Mouse (Mus musculus) liver, adult 2 months (tissue): ENCODE measurements around the gene Spin1. TPM values are rescaled to one million over a fixed set of nuclear protein-coding genes. Genes with fewer than 3 reads are reported as not detected.

Experiments used
- DNase-seq: peaks from one replicate; pipeline ENCODE4 v3.0.0-alpha.2; 2011; ENCODE audit warnings: low read depth, low spot score; ENCODE audit errors: extremely low read depth
- H3K27ac ChIP-seq: fragments of 200-500 bp; replicated peaks from 2 replicates; pipeline ENCODE4 v1.5.1; 2012; ENCODE audit warnings: low read depth, mild to moderate bottlenecking, control low read depth, inconsistent platforms, low read length; ENCODE audit not compliant: insufficient read depth
- H3K27me3 ChIP-seq: fragments of 200-500 bp; 2 replicates; pipeline ENCODE4 v1.6.1; 2012; ENCODE audit warnings: mild to moderate bottlenecking, moderate library complexity, low read length, inconsistent platforms; ENCODE audit not compliant: control insufficient read depth, insufficient read depth
- H3K36me3 ChIP-seq: fragments of 200-500 bp; 2 replicates; pipeline ENCODE4 v1.6.1; 2012; ENCODE audit warnings: low read length, inconsistent platforms; ENCODE audit not compliant: control insufficient read depth, insufficient read depth
- H3K4me1 ChIP-seq: fragments of 200-500 bp; 2 replicates; pipeline ENCODE4 v1.6.1; 2011; ENCODE audit warnings: low read length; ENCODE audit not compliant: control insufficient read depth, insufficient read depth
- H3K4me3 ChIP-seq: fragments of 200-500 bp; 2 replicates; pipeline ENCODE4 v1.5.1; 2011; ENCODE audit warnings: low read depth, mild to moderate bottlenecking, control low read depth, low read length, moderate library complexity; ENCODE audit not compliant: insufficient read depth
- H3K79me2 ChIP-seq: fragments of 200-500 bp; 2 replicates; pipeline ENCODE4 v1.6.1; 2012; ENCODE audit warnings: inconsistent platforms, mild to moderate bottlenecking, low read length, moderate library complexity; ENCODE audit not compliant: control insufficient read depth, insufficient read depth
- H3K9ac ChIP-seq: fragments of 200-500 bp; 2 replicates; pipeline ENCODE4 v1.6.1; 2012; ENCODE audit warnings: low read depth, mild to moderate bottlenecking, control low read depth, inconsistent platforms, low read length
- CTCF ChIP-seq: fragments of 200-500 bp; IDR thresholded peaks from 2 replicates; pipeline ENCODE4 v1.5.1; 2011; ENCODE audit warnings: low read depth, low read length, control low read depth
- POLR2A ChIP-seq: fragments of 200-500 bp; IDR thresholded peaks from 2 replicates; pipeline ENCODE4 v1.6.1; 2011; ENCODE audit warnings: low read length, control low read depth; ENCODE audit not compliant: insufficient read depth; ENCODE audit errors: extremely low read depth
- WGBS: fragments of 180-500 bp; shearing (Covaris S2); methylation state at CpG from one replicate; pipeline ENCODE4 v1.1.7; 2018; 5-methylcytosine and 5-hydroxymethylcytosine counted together
- polyA plus RNA-seq: library from polyadenylated mRNA; depleted of rRNA; stranded (reverse); fragments of >200 nt; gene quantifications from 2 replicates; pipeline ENCODE4 v1.2.3, GENCODE M21; 2012
- total RNA-seq: library from RNA; depleted of rRNA; stranded (reverse); fragments of >200 nt; gene quantifications from 2 replicates; pipeline ENCODE4 v1.2.3, GENCODE M21; 2014

The Spin1 gene
- total and polyA plus RNA-seq, 2 experiments = 17.1 to 39.5 TPM

GRCm38 (mm10) chr13:51080801-51081200 lies 19.9 kb upstream of the Spin1 start:
- no peak overlapping the region for H3K27ac ChIP-seq
- H3K27me3 ChIP-seq = no peaks in the 10 kb centered on the region
- no peak overlapping the region for H3K4me3 ChIP-seq
- no peak overlapping the region for H3K9ac ChIP-seq
- 88% methylated on average over 2 of the region's 2 CpGs for WGBS
- no peaks in the 10 kb centered on the region for H3K36me3 ChIP-seq
- no peaks in the 10 kb centered on the region for H3K4me1 ChIP-seq
- no peaks in the 10 kb centered on the region for H3K79me2 ChIP-seq
- no peak for DNase-seq
- TF ChIP-seq POLR2A (no peak), CTCF (no peak)

GRCm38 (mm10) chr13:51084241-51084640 lies 16.4 kb upstream of the Spin1 start:
- no peaks in the 10 kb centered on the region for H3K36me3 ChIP-seq
- no peak overlapping the region for H3K9ac ChIP-seq
- no peaks in the 10 kb centered on the region for H3K27me3 ChIP-seq
- DNase-seq = no peak
- H3K79me2 ChIP-seq = no peaks in the 10 kb centered on the region
- H3K27ac ChIP-seq = no peak overlapping the region
- peaks cover under 1% of the 10 kb centered on the region; the same call in 1 of the 2 replicates for H3K4me1 ChIP-seq
- TF ChIP-seq POLR2A (no peak), CTCF (no peak)
- no peak overlapping the region for H3K4me3 ChIP-seq

- Histone ChIP-seq H3K27ac (no peak overlapping the region), H3K4me3 (no peak overlapping the region), H3K27me3 (no peaks in the 10 kb centered on the region), H3K79me2 (no peaks in the 10 kb centered on the region), H3K9ac (no peak overlapping the region), H3K36me3 (no peaks in the 10 kb centered on the region), H3K4me1 (peaks cover 7% of the 10 kb centered on the region)
- WGBS = 91% methylated on average over 11 of the region's 11 CpGs
- no peak for DNase-seq
- no peak for TF ChIP-seq CTCF
- no peak for TF ChIP-seq POLR2A
These were observed 14.7 kb upstream of the Spin1 start for GRCm38 (mm10) chr13:51085941-51086340.

DNA sequence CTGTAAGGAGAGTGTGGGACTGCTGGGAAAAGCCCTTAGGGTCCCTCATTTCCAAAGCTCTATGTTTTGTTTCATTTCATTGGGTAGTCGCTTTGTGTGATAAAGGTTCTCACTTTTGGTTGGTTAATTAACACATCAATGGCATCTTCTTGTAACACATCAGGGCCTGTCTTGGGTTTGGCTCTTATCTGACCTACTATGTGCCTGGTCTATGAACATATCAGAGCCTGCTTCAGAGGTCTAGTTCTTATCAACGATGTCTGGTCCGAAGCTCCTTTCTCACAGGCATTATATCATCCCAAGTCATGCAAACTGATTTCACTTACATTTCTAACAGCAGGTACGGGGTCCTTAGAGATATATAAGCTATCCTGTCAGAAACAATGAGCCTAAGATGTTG lies 13.4 kb upstream of the Spin1 start:
- Histone ChIP-seq H3K79me2 (no peaks in the 10 kb centered on the region), H3K27me3 (no peaks in the 10 kb centered on the region), H3K36me3 (no peaks in the 10 kb centered on the region), H3K4me3 (no peak overlapping the region), H3K4me1 (peaks cover 7% of the 10 kb centered on the region), H3K9ac (no peak overlapping the region), H3K27ac (no peak overlapping the region)
- 93% methylated on average over 4 of the region's 4 CpGs for WGBS
- TF ChIP-seq CTCF = no peak
- no peak for TF ChIP-seq POLR2A
- no peak for DNase-seq

- TF ChIP-seq POLR2A = no peak
- Histone ChIP-seq H3K27ac (no peak overlapping the region), H3K36me3 (no peaks in the 10 kb centered on the region), H3K4me1 (peaks cover 7% of the 10 kb centered on the region), H3K27me3 (no peaks in the 10 kb centered on the region), H3K79me2 (no peaks in the 10 kb centered on the region), H3K9ac (no peak overlapping the region), H3K4me3 (no peak overlapping the region)
- no peak for DNase-seq
- 76% methylated on average over 4 of the region's 4 CpGs for WGBS
These were observed 12.5 kb upstream of the Spin1 start for GRCm38 (mm10) chr13:51088207-51088606.

GRCm38 (mm10) chr13:51089058-51089457 lies 11.6 kb upstream of the Spin1 start:
- Histone ChIP-seq H3K9ac (no peak overlapping the region), H3K4me3 (no peak overlapping the region), H3K4me1 (peaks cover 7% of the 10 kb centered on the region), H3K27ac (peak overlapping the region; percentile 46), H3K36me3 (no peaks in the 10 kb centered on the region), H3K79me2 (no peaks in the 10 kb centered on the region), H3K27me3 (no peaks in the 10 kb centered on the region)
- DNase-seq = peak; percentile 51
- TF ChIP-seq CTCF (no peak), POLR2A (no peak)
- WGBS = 18% methylated on average over 4 of the region's 4 CpGs
